Mouse (Mus musculus) CD4-positive helper T cell, adult 2 months (primary cell): ENCODE results near the gene Fry.

Experiments used
- DNase-seq: peaks from one replicate; pipeline ENCODE4 v3.0.0-alpha.2; 2012; ENCODE audit warnings: low read depth, missing footprints, low spot score

Fry gene

DNA sequence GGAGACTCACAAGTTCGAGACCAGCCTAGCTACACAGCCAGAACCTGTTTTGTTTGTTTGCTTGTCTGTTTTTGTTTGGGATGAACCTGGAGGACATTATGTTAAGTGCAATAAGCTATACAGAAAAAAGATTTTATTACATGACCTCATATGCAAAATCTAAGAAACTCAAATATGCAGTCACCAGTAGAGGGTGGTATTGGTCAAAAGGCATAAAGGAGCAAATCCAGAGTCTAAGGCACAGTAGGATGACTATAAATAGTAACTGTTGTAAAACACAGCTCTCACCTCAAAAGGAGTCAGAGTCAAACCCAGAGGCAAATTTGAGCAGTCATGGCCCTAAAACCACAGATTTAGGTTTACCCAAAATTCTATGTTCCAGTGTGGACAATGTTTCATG is 401.1 kb downstream of the Fry start:
- DNase-seq: peak; percentile 72

GRCm38 (mm10) chr5:150521937-150522866 is 403.8 kb downstream of the Fry start, which contains the start of gene Brca2:
Gene Brca2, plus strand, starts transcription at chr5:150522630.
- peak; percentile 92 for DNase-seq

DNA sequence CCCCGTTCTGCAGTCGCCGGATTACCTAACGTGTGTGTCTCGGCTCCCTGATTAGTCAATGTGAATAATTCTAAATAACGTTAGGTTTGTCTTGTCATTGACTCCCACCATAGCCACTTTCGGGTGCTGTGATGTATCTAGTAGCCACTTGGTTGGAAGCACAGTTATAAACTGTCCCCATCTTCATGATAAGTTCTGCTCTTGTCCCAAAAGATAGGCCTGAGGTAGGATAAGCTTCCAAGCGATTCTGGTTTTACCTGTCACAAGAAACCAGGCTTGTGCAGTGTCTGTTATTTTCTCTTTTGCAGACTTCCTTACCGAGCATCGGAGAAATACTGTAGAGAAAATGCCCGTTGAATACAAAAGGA is 404.4 kb downstream of the Fry start:
- no peak for DNase-seq

DNA sequence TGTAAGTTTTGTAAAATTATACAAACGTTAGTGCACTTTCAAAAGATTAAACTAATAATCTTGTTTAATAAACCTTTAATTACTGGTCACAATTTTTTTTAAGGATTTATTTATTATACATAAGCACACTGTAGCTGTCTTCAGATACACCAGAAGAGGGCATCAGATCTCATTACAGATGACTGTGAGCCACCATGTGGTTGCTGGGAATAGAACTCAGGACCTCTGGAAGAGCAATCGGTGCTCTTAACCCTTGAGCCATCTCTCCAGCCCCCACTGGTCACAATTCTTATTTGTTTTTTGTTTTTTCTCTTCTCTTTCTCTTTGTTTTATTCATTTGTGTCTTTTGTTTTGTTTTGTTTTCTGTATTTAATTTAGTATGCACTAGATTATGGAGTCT is 406.8 kb downstream of the Fry start:
- DNase-seq: no peak

DNA sequence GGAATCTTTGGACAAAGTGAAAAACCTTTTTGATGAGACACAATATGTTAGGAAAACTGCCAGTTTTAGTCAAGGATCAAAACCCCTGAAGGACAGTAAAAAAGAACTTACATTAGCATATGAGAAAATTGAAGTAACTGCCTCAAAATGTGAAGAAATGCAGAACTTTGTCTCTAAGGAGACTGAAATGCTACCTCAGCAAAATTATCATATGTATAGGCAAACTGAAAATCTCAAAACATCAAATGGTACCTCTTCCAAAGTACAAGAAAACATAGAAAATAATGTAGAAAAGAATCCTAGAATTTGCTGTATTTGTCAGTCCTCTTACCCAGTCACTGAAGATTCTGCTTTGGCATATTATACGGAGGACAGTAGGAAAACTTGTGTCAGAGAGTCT is 422.9 kb downstream of the Fry start:
- no peak for DNase-seq

- no peak for DNase-seq
Observed at GRCm38 (mm10) chr5:150543184-150543583, 424.7 kb downstream of the Fry start.
